Mouse (Mus musculus): ENCODE measurements around the gene Spsb4. TPM values are rescaled to one million over a fixed set of nuclear protein-coding genes. Genes with fewer than 3 reads are reported as not detected.

Spsb4 gene
- total RNA-seq, 2 experiments from 2014 or later, result 11.4 to 17.9 TPM

DNA sequence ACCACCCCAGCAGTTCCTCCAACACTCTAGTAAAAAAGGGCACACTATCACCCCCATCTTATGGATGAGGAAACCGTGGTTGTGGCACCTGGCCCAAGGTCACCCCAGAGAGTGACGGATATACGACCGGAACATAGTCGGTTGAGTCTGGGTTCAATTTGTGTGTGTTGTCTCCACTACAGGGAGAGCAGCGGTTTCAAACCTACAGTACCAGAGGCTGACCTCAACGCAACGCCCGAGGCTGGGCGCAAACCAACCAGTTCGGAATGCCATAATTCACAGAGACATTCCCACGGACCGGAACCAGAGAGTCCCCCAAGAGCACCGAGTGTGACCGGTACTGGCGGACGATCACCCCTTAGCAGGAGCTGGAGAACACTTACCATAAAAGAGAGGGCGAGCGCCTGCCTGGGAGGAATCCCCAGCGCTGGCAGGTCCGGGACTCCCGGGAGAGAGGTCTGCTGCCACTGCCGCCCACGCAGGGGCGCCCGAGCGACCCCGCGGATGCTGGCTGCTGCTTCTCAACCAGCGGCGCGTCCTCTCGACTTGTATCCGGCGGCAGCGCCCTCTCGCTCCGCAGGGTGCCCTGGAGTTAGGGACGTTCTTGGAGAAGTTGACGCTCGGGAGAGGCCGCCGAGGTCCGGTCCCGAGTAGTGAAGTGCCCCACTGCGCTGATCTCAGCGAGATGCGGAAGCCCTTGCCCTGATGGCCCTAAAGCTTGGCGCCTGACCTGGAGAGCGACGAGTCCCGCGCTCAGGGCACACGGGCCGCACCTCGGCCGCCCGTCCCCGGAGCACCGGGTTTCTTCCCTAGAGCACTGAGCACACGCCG lies 617 bp downstream of the Spsb4 start:
- intact Hi-C loops (cut with DNase I), result loop anchor here (1.0 to 2.0 kb wide), 3 partner anchors 51 to 101 kb away; no protein-coding TSS in a partner anchor
- DNase-seq, result peak; percentile 78 to 80

DNA sequence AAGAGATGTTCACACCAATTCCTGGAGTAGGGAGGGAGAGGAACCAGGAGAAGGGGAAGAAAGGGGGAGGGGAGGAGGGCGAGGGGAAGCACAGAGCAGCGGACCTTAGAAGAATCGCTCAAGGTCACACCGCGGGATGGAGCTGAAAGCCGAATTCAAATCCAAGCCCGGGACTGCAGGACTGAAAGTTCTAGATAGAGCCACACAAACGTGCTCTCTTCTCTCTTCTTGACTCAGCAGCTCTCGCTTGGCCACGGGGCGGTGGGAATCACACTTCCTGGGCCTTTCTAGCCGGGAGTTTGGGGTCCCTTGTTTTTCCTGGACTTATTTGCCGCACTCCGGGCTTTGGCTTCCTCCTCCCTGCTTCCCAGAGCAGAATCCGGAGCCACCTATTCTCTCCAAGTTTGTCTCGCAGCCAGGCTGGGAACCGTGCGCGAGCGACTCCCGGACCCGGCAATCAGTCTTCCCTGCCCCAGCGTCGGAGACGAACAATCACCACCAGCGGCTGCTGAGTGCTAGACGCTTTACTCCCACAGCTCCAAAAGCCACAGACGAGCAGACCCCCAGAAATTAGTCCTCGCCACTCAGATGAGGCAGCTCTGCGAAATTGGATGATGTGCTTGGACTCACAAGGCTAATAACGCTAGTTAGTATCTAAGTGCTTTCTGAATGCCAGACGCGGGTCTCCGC lies 1.4 kb downstream of the Spsb4 start:
- intact Hi-C loops (cut with DNase I), result no loop called here
- DNase-seq, result peak; percentile 52 to 54

DNA sequence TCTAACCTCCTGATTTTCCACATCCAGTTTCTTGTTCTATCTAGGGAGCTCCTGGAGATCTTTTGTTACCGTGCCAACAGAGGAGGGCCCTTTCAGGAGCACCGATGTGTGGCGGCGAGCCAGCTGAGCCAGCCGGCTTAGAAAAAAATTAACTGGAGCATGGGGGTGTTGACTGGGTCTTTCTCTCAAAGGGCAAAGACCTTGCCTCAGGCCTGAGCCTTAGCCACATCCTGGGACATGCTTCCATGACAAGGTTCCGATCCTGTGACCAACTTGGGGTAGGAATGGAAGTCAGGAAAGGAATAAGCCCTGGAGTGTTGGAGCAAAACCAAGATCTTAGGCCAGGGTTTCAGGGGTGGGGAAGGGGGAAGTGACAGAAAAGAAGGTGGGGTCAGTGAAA lies 2.9 kb downstream of the Spsb4 start:
- no peak for DNase-seq
- intact Hi-C loops (cut with DNase I), result no loop called here

DNA sequence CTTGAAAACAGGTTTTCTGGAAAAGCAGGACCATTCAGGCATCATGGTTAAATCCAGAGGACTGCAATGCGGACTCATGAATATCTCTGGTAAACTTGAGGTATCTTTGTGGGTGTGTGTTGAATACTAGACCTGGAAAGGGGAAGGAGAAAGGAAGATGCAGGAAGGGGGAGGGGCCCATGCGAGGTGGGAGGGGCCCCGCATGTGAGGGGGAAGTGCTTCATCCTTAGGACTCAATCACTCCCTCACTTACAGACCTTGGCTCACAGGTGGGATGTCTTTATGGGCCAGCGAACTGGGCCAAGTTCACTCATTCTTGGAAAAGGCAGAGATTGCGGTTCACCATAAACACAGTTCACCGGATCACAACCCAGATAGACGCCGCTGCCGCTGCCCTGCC lies 4.9 kb downstream of the Spsb4 start:
- intact Hi-C loops (cut with DNase I), result no loop called here
- DNase-seq, result no peak

DNA sequence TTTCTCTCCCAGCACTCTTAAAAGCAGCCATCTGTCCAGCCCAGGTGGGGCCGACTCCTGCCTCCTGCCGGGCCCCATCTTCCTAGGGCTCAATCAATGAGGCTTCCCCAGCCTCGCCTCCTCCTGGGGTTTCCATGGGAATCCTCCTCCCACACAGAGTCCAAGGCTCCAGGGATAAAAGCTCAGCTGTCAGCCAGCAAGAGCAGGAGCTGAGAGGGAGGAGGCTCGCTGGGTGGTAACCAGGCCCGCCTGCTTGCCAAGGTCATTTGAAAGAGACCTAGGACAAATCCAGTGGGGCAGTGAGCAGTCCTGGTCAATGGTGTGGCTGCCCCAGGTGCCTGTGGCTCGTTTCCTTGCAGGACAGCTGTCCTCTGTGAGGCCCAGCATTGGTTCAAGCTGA lies 5.5 kb downstream of the Spsb4 start:
- DNase-seq, result peak in 1 of 2 experiments; percentile 29
- intact Hi-C loops (cut with DNase I), result no loop called here

DNA sequence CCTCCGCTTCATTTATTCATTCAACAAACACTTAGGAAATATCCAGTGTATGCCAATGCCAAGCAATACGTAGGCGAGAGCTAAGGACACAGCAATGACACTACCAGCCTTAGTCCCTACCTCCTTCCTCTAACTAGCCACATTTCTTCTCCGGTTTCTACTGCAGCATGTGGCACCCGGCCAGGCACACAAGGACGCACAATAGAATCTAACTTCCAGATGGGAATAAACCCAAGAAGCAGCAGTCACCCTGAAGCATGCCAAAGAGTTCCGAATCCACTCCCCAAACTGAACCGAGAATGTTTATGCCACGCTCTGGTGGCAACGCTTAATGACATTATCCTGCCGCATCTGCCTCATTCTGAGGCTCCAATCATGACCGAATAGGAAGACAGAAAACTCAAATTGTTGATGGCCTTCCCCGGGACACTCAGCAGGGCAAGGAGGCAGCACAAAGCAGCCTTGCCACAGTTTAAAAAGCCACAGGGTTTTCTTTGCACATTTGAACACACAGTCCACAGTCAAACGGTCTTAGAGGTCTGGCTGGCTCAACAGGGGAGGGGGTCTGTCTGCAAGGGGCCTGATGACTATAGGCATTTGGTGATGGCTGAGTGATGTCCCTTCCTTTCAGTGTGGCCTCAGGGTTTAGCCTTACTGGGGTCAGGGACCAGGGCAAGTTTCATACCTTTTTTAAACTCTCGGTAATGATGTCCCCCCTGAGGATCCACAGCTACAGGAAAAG lies 7.0 kb downstream of the Spsb4 start:
- no peak for DNase-seq
- intact Hi-C loops (cut with DNase I), result no loop called here

DNA sequence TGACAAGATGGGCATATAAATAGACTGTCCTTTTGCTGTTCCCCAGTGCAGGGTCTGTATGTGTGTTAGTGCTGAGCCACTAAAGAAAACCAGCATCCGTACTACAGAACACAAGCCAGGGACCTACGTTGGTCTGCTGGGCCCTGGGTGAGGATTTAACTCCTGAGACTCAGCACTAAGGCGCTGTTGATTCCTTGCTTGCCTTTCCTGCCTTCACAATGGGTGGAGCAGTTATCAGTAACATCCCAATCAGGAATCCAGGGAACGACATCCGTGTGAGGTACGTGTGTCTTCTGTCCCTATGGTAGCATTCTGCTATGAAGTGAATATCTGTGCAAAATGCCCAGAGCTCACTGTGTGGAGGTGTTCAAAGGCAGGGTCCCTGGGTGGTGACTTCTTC lies 8.2 kb downstream of the Spsb4 start:
- no peak for DNase-seq
- intact Hi-C loops (cut with DNase I), result no loop called here

DNA sequence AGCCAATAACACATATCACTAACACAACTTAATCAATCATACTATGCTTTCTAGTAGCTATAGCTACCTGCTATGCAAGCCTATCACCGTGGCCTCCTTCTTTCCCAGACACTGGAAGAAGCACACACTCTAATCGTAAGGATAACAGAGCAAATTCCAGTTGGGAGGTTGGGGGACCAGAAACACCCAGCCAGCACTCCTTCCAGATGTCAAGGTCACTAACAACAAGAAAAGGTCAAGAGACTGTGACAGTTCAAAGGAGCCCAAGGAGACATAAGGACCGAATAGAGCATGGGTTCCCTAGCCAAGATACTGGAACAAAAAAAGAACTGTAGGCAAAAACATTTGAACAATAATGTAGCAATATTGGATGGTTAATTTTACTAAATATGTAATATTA lies 13.9 kb downstream of the Spsb4 start:
- intact Hi-C loops (cut with DNase I), result no loop called here
- no peak for DNase-seq

DNA sequence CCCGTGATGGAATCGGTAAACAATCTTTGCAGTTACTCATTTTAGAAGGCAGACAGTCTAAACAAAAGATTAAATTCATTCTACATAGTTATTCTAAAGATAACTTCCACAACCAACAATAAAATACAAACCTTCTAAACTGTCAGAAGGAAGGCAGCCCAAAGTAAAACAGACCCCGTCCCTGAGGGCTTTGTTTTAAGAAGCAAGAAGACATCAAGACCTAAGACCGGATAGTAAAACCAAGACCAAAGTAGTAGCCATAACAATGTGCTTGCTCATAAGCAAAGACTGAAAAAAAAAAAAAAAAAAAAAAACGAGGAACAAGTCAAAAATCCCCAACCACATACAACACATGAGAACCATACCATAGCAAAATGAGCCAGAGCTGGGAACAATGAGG lies 15.5 kb downstream of the Spsb4 start:
- intact Hi-C loops (cut with DNase I), result no loop called here

DNA sequence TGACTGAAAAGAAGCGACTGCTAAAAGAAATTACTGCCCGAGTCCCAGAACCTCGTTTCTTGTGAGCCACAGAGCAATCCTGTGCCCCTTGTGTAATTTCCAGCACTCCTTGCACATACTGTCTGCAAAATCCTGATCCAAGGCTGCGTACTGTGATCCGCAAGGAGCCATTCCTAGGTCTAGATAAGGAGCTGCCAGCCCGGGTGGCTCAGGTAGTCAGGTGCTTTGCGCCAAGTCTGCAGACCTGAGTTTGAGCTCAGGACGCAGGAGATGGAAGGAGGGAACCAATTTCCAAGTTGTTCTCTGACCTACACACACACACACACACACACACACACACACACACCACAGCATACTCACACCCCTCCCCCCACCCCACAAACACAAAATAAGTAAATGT lies 16.0 kb downstream of the Spsb4 start:
- DNase-seq, result no peak
- intact Hi-C loops (cut with DNase I), result no loop called here

More for the DNA sequence above, 15.5 kb downstream of the Spsb4 start:
- no peak for DNase-seq

DNA sequence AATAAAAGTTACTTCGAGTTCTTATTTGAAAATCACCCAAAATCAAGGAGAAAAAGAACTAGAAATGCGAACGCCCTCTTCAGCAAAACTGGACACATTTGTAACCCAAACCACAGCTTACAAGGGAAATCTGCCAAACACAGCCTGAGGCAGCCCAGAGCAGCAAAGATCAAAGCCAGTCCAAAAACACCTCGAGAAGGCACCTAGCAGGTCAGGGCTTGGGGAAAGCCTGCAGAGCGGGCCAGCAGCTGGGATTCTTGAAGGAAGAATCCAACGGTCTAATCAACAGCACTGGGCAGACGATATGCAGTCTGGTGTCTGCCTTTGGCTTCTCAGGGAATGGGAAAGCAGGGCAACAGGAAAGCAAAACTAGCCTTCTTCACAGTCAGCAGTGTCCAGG lies 16.6 kb downstream of the Spsb4 start:
- intact Hi-C loops (cut with DNase I), result no loop called here
- DNase-seq, result no peak

DNA sequence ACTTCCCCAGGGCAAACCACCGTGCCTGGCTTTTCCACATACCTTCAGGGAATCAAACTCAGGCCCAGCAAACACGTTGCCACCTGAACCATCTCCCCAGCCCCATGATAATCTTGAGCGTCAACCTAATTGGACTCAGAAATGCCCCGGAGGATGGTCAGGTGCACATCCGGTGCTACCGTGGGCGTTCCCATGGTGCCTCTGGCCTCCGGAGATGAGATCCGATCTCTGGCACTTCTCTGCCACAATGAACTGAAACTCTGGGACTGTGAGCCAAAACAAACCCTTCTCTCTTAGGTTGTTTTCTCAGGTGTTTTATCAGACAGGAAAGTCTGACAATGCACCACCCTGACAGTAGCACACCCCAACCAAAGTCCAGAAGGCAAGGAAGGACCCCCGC lies 17.2 kb downstream of the Spsb4 start:
- no peak for DNase-seq
- intact Hi-C loops (cut with DNase I), result no loop called here

DNA sequence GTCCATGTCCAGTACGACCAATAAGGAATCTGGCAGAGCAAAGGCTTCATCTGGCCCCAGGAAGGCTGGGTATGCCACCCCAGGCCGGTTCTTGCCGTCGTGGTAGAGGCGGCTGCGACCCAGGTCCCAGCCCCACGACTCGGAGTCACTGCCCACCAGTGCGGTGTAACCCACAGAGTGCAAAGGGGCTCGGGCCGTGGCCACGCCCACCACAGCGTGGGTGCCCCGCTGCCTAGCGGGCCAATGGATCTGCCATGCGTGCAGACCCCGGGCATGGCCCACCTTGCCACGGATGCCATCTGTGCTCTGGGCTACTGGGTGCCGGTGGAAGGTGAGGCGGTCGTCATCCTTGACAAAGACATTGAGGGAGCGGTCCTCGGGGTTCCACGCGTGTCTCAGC lies 22.9 kb downstream of the Spsb4 start:
- intact Hi-C loops (cut with DNase I), result no loop called here
- no peak for DNase-seq

DNA sequence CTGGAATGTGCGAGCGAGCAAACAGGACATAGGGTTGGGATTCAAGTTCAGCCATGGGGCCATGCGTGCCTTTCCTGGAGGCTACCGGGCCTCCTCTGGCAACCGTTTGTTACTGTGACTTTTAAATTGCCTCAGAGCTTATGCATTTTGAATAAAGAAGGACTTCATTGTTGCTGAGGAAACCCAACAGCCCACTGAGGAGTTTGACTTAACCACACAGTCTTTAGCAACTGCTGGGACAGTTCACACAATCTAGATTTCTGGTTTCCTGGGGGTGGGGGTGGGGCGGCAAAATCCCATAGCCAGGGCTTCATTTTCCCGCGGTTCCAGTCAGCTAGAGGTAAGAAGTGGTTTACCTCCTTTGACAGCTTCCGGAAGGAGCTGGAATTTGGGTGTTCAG lies 23.9 kb downstream of the Spsb4 start:
- DNase-seq, result no peak
- intact Hi-C loops (cut with DNase I), result no loop called here

DNA sequence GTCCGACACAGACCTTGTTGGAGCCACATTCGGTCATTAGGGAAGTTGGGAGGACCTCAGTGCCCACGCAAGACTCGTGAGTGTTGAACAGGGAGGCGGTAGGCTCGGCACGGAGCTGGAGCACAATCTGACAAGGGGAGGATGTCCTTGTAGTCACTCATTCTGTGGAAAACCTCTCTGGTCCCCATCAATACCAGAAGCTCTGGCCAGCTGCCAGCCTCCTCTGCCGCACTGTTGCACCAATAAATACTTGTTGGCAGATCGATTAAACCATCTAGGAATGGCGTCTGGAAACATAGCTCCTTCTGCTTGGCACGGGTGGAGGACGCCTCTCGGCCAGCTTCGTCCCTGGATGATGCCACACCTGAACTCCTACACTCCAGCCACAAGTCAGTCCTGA lies 27.5 kb downstream of the Spsb4 start:
- intact Hi-C loops (cut with DNase I), result no loop called here
- DNase-seq, result no peak

DNA sequence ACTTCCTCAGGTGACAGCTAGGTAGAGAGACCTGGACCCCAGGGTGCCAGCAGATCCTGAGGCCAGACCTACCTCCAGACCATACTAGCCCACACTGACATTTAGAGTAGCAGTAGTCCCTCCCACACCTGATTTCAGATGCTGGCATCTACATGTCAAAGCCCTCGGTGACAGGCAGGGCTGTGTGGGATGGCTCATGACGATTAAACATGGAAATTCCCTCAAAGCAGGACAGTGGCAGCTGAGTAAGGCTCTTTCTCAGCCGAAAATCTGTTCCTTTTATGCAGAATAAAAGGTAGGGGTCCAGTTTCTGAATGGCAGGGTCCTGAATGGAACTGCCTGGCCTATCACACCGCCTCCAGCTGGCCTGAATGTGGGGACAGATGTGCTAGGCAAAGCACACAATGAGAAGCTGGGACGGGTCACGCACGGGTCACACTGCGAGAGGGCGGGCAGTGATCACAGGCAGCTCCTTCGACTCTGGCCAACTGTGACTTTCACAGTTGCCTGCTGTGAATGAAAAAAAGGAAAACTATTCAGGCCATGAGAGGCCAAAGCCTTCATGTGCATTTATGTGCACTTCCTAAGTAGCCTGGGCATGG lies 29.2 kb downstream of the Spsb4 start:
- intact Hi-C loops (cut with DNase I), result no loop called here
- peak; percentile 57 to 64 for DNase-seq

DNA sequence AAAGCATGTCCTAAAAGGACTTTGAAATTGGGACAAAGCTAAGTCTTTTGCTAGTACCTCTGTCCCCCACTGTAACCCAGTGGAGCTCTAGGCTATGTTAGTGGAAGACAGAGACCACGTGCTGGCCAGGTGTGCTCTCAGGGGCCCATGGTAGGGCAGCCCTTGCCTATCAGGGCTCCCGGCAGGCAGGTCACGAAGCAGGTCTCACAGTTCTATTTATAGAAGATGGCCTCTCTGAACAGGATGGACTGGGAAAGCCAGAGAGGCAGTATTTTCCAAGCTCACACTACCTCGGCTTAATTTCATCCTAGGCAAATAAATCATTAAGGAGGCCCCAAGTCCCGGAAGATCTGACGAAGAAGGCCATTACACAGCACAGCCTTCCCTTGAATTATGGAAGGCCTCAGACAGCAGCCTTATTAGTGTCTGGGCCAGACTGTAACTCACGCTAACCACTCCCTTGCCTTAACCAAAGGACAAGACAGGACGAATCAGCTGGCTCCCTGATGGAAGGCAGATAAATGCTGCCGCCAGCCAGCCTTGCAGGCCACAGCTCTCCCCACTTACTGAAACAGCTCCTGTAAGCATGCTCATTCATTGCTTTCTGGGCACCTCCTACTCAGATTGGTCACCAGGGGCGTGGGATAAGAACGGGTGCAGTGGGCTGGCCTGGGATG lies 31.7 kb downstream of the Spsb4 start:
- DNase-seq, result peak in 1 of 2 experiments; percentile 53
- intact Hi-C loops (cut with DNase I), result no loop called here

DNA sequence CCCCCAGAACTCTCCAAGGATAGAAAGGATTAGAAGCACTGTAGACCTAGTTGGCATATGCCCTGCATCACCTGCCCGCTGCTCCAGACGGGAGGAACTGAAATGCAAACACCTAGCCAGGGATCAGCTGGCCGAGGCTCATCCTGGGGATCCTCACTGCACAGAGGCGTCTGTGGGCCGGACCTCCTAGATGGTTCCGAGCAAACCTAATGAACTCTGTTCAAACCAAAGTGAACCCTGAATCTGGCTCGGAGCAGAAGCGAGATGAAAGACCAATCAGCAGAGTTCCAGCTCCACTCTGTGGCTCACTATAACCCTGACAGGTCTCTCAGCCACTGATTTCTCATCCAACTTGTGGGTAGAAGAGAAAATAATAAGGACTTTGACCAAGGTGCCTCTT lies 34.6 kb downstream of the Spsb4 start:
- intact Hi-C loops (cut with DNase I), result no loop called here

DNA sequence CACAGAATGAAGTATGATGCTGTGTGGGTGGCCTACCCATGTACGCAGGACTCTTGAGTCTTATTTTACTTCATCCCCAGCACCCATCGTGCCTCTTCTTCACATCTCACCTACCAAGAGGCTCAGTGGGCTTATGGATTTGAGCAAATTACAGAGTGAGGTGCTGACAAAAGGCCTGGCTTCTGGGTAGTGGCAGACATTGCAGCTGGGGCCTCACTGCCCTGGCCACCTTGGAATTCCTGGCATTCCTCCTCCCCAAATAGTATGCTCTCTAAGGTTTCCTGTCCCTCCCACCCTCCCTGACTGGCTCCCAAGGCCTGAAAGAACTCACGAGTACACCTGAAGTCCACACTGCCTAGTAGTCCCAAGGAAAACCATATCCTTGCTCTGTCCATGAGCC lies 35.7 kb downstream of the Spsb4 start:
- intact Hi-C loops (cut with DNase I), result no loop called here
- DNase-seq, result no peak

More for the DNA sequence above, 34.6 kb downstream of the Spsb4 start:
- no peak for DNase-seq

DNA sequence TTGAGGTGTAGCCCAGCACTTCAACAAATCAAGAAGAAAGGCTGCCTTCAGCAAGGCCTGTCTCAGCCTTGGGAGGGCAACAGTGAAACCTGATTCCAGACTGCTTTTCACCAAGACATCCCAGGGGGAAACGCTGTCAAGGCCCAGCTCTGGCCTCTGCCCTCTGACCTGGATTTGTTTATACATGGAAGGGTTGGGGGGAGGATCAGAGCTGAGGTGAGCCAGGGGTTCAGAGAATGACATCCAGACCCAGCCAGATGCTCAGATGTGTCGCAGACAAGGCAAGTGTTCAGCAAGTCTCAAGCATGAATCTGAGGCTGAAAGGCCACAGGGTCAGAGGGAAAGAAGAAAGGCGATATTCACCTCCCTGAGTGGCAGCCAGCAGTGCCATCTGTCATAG lies 36.3 kb downstream of the Spsb4 start:
- DNase-seq, result no peak
- intact Hi-C loops (cut with DNase I), result no loop called here

DNA sequence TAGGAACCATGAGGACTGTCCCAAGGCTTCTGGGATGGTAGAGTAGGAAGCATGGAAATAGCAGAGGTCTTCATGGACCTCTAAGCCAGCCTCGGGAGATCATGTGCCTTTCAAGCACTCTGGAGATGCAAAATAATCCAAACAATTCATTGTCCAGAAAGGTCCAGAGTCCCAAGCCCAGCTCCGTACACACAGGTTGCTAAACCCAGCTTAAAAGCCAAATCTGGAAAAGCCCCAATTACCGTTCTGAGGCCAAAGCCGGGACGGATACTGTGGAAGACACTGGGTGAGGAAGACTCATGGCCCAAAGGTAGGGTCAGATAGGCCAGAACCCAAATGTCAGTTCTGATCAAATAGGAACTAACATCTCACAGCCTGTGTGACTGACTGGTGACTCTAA lies 36.8 kb downstream of the Spsb4 start:
- intact Hi-C loops (cut with DNase I), result no loop called here
- no peak for DNase-seq

Data from heart, postnatal 10 days (tissue).